Mouse (Mus musculus) gastrocnemius, postnatal 36 days (tissue): ENCODE measurements around the gene Fam160b1. TPM values are rescaled to one million over a fixed set of nuclear protein-coding genes. Genes with fewer than 3 reads are reported as not detected.

ENCODE experiments used
- DNase-seq, 2 experiments: peaks; one replicate each; pipeline ENCODE4 v3.0.0; 2022
- intact Hi-C: fragments of 180-260 bp; cut with DNase I; formaldehyde crosslinking; loops from one replicate; pipeline ENCODE4 v1.15.1; 2025
- total RNA-seq, 2 experiments: library from RNA; stranded (reverse); gene quantifications; 2 replicates each; pipeline ENCODE4 v1.2.3; 2021

The Fam160b1 gene
- total RNA-seq, 2 experiments from 2014 or later = 9.6 to 11.8 TPM

- intact Hi-C loops = no loop called here
- DNase-seq = no peak
These were observed 52.7 kb downstream of the Fam160b1 start for GRCm38 (mm10) chr19:57413170-57413569.

- intact Hi-C loops = no loop called here
- DNase-seq = no peak
These were observed 53.4 kb downstream of the Fam160b1 start for GRCm38 (mm10) chr19:57413918-57414317.

GRCm38 (mm10) chr19:57415031-57415807 is 54.7 kb downstream of the Fam160b1 start:
- intact Hi-C loops = no loop called here
- no peak for DNase-seq

GRCm38 (mm10) chr19:57417800-57418580 is 57.5 kb downstream of the Fam160b1 start:
- no peak for DNase-seq
- intact Hi-C loops = no loop called here

GRCm38 (mm10) chr19:57423402-57423801 is 62.9 kb downstream of the Fam160b1 start:
- intact Hi-C loops = no loop called here
- DNase-seq = no peak

- no peak for DNase-seq
- intact Hi-C loops = no loop called here
These were observed 64.8 kb downstream of the Fam160b1 start for GRCm38 (mm10) chr19:57425296-57425695.

GRCm38 (mm10) chr19:57426841-57427240 is 66.4 kb downstream of the Fam160b1 start:
- DNase-seq = no peak
- intact Hi-C loops = no loop called here

- DNase-seq = no peak
- intact Hi-C loops = no loop called here
These were observed 67.4 kb downstream of the Fam160b1 start for GRCm38 (mm10) chr19:57427756-57428438.

GRCm38 (mm10) chr19:57428641-57429040 is 68.2 kb downstream of the Fam160b1 start:
- no peak for DNase-seq
- intact Hi-C loops = no loop called here

GRCm38 (mm10) chr19:57429926-57430325 is 69.4 kb downstream of the Fam160b1 start:
- intact Hi-C loops = no loop called here
- DNase-seq = no peak

- intact Hi-C loops = no loop called here
- DNase-seq = no peak
These were observed 71.0 kb downstream of the Fam160b1 start for GRCm38 (mm10) chr19:57431476-57431875.

- DNase-seq = no peak
- intact Hi-C loops = no loop called here
These were observed 73.5 kb downstream of the Fam160b1 start for GRCm38 (mm10) chr19:57434024-57434423.

- DNase-seq = no peak
- intact Hi-C loops = no loop called here
These were observed 76.1 kb downstream of the Fam160b1 start for GRCm38 (mm10) chr19:57436586-57437021.

- DNase-seq = no peak
- intact Hi-C loops = no loop called here
These were observed 76.6 kb downstream of the Fam160b1 start for GRCm38 (mm10) chr19:57437042-57437441.

Other genes with a start within 250 kb of the Fam160b1 start
- gene Ablim1, start 45.8 kb upstream of the Fam160b1 start, total RNA-seq = 10 to 100 TPM; 36.3 to 52.0 TPM
- 1 to 10 TPM; 4.4 to 4.7 TPM for gene Trub1, start 92.2 kb downstream of the Fam160b1 start, total RNA-seq